Mouse (Mus musculus): ENCODE results near the gene Gtf2ird1. TPM values are rescaled to one million over a fixed set of nuclear protein-coding genes. Genes with fewer than 3 reads are reported as not detected.

The Gtf2ird1 gene
- polyA plus RNA-seq, 1 experiment from 2014 or later: 57.3 TPM

DNA sequence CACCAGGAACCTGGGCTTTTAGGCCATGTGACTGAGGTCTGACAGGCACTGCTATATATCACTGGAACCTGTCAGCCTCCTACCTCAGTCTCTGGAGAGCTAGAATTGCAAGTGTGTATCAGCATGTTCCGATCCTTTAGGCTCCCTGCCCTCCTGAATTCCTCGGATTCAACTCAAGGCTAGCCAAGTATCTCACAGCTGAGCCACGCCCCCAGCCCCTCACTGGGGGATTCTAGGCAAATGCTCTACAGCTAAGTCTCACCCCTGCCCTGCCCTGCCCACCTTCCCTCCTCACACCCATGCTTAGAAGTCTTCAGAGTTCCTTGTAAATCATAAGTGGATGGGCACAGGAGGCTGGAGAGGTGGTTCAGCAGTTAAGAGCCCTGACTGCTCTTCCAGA lies 15.4 kb downstream of the Gtf2ird1 start:
- H3K4me3 ChIP-seq (replicated peaks; ENCODE audit: low read length): no peak overlapping the region
- H3K36me3 ChIP-seq (replicated peaks; ENCODE audit: control insufficient read depth, insufficient read depth): no peaks in the 10 kb centered on the region
- H3K9ac ChIP-seq: no peak overlapping the region
- DNase-seq (ENCODE audit: low spot score) (no peak), ATAC-seq (ENCODE audit: low FRiP score) (no peak)
- H3K9me3 ChIP-seq (ENCODE audit: control insufficient read depth, low read length): 0 out of 2 replicates have a peak, but pooled peaks cover 4% of the 10 kb centered on the region
- H3K4me2 ChIP-seq (replicated peaks): no peak overlapping the region
- H3K4me1 ChIP-seq (replicated peaks; ENCODE audit: control insufficient read depth, insufficient read depth, low read length): peaks cover 8% of the 10 kb centered on the region
- H3K27ac ChIP-seq: no peak overlapping the region
- H3K27me3 ChIP-seq (ENCODE audit: control insufficient read depth, insufficient read depth, low read length): no peaks in the 10 kb centered on the region
- 81% methylated on average over 3 of the region's 3 CpGs for WGBS

DNA sequence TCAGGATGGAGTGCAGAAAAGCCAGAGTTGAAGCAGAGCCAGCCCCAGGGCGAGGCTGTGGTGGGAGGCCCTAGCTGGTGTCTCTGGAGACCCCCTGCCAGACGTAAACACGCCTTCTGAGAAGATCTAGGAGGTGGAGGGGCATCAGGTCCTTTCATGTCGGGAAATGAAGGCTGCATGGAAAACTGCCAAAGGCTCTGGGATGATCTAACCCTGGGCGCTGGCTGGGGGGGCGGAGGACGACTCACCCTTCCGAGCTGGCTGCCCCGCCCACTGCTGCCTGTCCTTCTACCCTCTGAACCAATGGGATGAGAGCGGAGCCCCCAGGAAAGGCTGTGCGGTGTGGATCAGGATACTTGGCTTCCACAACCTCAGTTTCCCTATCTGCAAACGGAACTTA lies 16.4 kb downstream of the Gtf2ird1 start:
- DNase-seq (ENCODE audit: low spot score) (no peak), ATAC-seq (ENCODE audit: low FRiP score) (no peak)
- H3K27me3 ChIP-seq (ENCODE audit: control insufficient read depth, insufficient read depth, low read length): no peaks in the 10 kb centered on the region
- no peak overlapping the region for H3K27ac ChIP-seq
- peaks cover 16% of the 10 kb centered on the region for H3K4me1 ChIP-seq (replicated peaks; ENCODE audit: control insufficient read depth, insufficient read depth, low read length)
- 75% methylated on average over 12 of the region's 12 CpGs for WGBS
- 0 out of 2 replicates have a peak, but pooled peaks cover 4% of the 10 kb centered on the region for H3K9me3 ChIP-seq (ENCODE audit: control insufficient read depth, low read length)
- H3K36me3 ChIP-seq (replicated peaks; ENCODE audit: control insufficient read depth, insufficient read depth): no peaks in the 10 kb centered on the region
- no peak overlapping the region for H3K4me2 ChIP-seq (replicated peaks)
- no peak overlapping the region for H3K9ac ChIP-seq
- no peak overlapping the region for H3K4me3 ChIP-seq (replicated peaks; ENCODE audit: low read length)

DNA sequence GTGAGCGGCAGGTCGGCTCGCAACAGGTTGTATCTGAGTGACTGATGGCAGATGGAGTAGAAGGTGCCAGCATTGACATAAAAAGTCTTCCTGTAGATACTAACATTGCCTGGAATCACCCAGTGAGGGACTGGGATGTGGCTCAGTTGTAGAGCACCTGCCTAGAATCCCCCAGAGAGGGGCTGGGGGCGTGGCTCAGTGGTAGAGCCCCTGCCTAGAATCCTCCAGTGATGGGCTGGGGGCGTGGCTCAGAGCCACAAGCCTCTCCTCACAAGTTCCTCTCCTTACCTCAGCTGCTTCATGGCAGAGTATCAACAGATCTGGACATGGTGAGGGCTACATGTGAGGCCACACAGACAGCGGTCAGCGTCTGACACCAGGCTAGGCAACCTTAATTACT lies 17.0 kb downstream of the Gtf2ird1 start:
- H3K9ac ChIP-seq: no peak overlapping the region
- WGBS: 94% methylated on average over 7 of the region's 7 CpGs
- ATAC-seq (ENCODE audit: low FRiP score): no peak
- peaks cover 16% of the 10 kb centered on the region for H3K4me1 ChIP-seq (replicated peaks; ENCODE audit: control insufficient read depth, insufficient read depth, low read length)
- no peak overlapping the region for H3K4me3 ChIP-seq (replicated peaks; ENCODE audit: low read length)
- no peaks in the 10 kb centered on the region for H3K36me3 ChIP-seq (replicated peaks; ENCODE audit: control insufficient read depth, insufficient read depth)
- no peak for DNase-seq (ENCODE audit: low spot score)
- no peaks in the 10 kb centered on the region for H3K27me3 ChIP-seq (ENCODE audit: control insufficient read depth, insufficient read depth, low read length)
- H3K9me3 ChIP-seq (ENCODE audit: control insufficient read depth, low read length): 0 out of 2 replicates have a peak, but pooled peaks cover 4% of the 10 kb centered on the region
- H3K4me2 ChIP-seq (replicated peaks): no peak overlapping the region
- H3K27ac ChIP-seq: no peak overlapping the region

DNA sequence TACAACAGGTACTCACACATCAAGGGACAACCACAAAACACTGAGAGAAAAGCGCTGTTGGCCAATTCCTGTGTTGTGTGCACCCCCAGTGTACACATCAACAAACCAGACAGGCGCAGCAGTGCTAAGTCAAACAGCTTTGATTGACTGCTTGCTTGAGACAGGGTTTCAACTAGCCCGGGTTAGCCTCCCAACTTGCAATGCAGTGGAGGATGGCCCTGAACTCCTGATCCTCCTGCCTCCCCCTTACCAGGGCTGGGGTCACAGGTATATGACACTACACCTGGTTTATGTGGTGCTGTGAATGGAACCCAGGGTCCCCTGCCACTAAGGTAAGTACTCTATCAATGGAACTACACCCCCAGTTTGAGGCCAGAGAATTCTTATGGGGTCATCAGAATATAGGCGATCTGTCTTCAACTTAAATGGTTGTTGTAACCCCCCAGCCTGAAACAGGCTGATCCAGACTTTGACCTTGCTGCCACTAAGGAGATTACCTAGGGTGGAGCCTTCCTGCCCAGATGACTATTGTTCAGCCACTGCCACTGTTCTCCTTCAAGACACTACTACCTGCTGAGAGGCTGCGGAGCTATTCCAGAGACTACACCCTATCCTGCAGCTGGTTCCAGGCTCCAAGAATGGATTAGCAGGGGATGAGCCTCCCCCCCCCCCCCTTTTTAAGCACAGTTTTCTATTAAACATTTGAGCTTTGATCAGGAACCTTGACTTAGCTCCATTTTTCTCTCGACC lies 17.7 kb downstream of the Gtf2ird1 start:
- Histone ChIP-seq H3K36me3 (replicated peaks; ENCODE audit: control insufficient read depth, insufficient read depth) (no peaks in the 10 kb centered on the region), H3K9ac (no peak overlapping the region), H3K9me3 (ENCODE audit: control insufficient read depth, low read length) (0 out of 2 replicates have a peak, but pooled peaks cover 4% of the 10 kb centered on the region), H3K27me3 (ENCODE audit: control insufficient read depth, insufficient read depth, low read length) (no peaks in the 10 kb centered on the region), H3K4me1 (replicated peaks; ENCODE audit: control insufficient read depth, insufficient read depth, low read length) (peaks cover 16% of the 10 kb centered on the region), H3K27ac (no peak overlapping the region), H3K4me3 (replicated peaks; ENCODE audit: low read length) (no peak overlapping the region), H3K4me2 (replicated peaks) (no peak overlapping the region)
- no peak for DNase-seq (ENCODE audit: low spot score)
- no peak for ATAC-seq (ENCODE audit: low FRiP score)
- 94% methylated on average over 6 of the region's 6 CpGs for WGBS

DNA sequence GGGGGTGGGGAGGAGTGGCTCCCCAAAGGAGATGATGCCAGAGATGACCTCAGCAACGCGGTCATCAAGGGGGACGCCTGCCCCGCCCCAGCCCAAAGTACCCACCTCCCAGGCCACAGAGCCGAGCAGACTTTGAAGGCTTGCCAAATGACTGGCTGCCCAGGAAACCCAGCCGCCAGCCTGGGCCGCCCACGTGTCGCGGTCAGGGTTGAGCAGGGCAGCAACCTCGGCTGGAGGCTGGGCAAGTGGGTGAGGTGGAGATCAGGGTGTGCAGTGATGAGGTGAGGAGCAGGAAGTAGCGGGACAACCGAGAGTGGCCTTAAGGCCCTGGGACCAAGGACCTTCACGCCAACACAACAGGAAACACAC lies 19.1 kb downstream of the Gtf2ird1 start:
- Histone ChIP-seq H3K4me3 (replicated peaks; ENCODE audit: low read length) (no peak overlapping the region), H3K27ac (no peak overlapping the region), H3K9ac (no peak overlapping the region), H3K4me1 (replicated peaks; ENCODE audit: control insufficient read depth, insufficient read depth, low read length) (peaks cover 16% of the 10 kb centered on the region), H3K36me3 (replicated peaks; ENCODE audit: control insufficient read depth, insufficient read depth) (no peaks in the 10 kb centered on the region), H3K4me2 (replicated peaks) (no peak overlapping the region), H3K9me3 (ENCODE audit: control insufficient read depth, low read length) (no peaks in the 10 kb centered on the region), H3K27me3 (ENCODE audit: control insufficient read depth, insufficient read depth, low read length) (no peaks in the 10 kb centered on the region)
- 72% methylated on average over 14 of the region's 14 CpGs for WGBS
- DNase-seq (ENCODE audit: low spot score) (no peak), ATAC-seq (ENCODE audit: low FRiP score) (no peak)

DNA sequence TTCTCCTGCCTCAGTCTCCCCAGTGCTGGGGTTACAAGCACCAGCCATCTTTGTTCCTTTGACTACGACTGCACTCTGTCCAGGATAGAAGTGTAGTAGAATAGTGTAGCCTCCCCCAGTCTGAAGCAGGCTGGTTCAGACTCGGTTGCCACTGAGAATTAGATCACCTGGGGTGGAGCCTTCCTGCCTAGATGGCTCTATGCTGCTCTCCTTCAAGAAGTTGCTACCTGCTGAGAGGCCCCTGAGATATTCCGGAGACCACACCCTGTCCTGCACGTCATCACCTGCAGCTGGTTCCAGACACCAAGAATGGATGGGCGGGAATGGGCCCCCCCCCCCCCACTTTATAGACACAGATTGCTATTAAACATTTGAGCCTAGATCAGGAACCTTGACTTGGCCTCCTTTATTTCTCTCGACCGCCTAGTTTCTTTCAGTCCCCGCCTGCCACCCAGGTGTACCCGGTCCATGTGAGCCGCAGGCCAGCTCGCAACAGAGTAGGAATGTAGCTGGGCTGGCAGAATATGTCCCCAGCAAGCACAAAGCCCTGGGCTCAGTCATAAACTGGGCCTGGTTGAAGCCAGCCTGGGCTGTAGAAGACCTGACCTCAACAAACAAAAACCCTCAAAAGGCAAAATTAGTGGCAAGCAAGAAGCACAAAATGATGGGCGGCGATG lies 19.6 kb downstream of the Gtf2ird1 start:
- no peaks in the 10 kb centered on the region for H3K27me3 ChIP-seq (ENCODE audit: control insufficient read depth, insufficient read depth, low read length)
- peak overlapping the region; percentile 79; the same call in 1 of the 2 replicates for H3K27ac ChIP-seq
- ATAC-seq (ENCODE audit: low FRiP score) (no peak), DNase-seq (ENCODE audit: low spot score) (no peak)
- 89% methylated on average over 13 of the region's 13 CpGs for WGBS
- H3K36me3 ChIP-seq (replicated peaks; ENCODE audit: control insufficient read depth, insufficient read depth): no peaks in the 10 kb centered on the region
- H3K4me2 ChIP-seq (replicated peaks): no peak overlapping the region
- peaks cover 16% of the 10 kb centered on the region for H3K4me1 ChIP-seq (replicated peaks; ENCODE audit: control insufficient read depth, insufficient read depth, low read length)
- H3K4me3 ChIP-seq (replicated peaks; ENCODE audit: low read length): no peak overlapping the region
- no peaks in the 10 kb centered on the region for H3K9me3 ChIP-seq (ENCODE audit: control insufficient read depth, low read length)
- no peak overlapping the region for H3K9ac ChIP-seq

DNA sequence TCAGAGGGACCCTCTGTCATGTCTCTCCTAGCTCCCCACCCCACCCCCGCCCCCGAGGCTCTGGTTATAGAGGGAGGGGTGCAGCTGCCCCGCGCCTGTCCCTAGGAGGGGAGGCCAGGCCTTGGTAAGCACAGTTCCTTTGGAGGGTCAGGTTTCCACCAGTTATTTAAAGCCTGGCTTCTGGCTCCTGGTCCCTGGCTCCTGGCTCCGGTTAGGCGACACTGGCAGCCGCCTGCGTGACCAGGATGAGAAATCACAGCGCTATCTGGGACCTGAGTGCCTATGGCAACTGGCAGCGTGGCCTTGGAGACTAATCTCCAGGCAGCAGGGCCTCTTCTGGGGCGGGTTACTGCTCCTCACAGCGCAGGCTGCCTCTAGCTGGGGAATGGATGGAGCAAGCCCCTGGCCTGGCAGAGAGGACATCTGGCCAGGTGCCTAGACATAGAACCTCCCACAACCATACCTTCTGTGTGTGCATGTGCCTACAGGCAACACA lies 20.6 kb downstream of the Gtf2ird1 start:
- Histone ChIP-seq H3K27me3 (ENCODE audit: control insufficient read depth, insufficient read depth, low read length) (no peaks in the 10 kb centered on the region), H3K27ac (peak overlapping the region; percentile 79), H3K9ac (no peak overlapping the region), H3K36me3 (replicated peaks; ENCODE audit: control insufficient read depth, insufficient read depth) (no peaks in the 10 kb centered on the region), H3K4me2 (replicated peaks) (no peak overlapping the region), H3K4me1 (replicated peaks; ENCODE audit: control insufficient read depth, insufficient read depth, low read length) (peaks cover 16% of the 10 kb centered on the region), H3K9me3 (ENCODE audit: control insufficient read depth, low read length) (no peaks in the 10 kb centered on the region), H3K4me3 (replicated peaks; ENCODE audit: low read length) (no peak overlapping the region)
- peak; percentile 78 for ATAC-seq (ENCODE audit: low FRiP score)
- peak; percentile 63 for DNase-seq (ENCODE audit: low spot score)
- 40% methylated on average over 12 of the region's 12 CpGs for WGBS

DNA sequence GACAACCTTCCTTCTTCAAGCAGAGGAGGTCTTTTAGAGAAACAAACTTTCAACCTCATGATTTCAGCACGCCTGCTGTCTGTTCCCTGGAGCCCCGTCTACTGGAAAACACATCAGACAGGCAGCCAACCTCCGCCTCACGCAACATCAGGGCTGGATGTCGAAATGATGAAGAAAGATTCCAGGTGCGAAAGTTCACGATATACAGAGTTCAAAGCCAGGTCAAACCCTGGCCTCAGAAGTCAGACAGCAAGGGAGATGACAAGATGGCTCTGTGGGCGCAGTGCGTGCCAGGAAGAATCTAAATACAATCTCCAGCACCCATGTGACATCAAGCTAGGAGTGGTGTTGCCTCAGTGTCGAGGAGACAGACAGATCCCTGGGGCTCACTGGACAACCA lies 23.4 kb downstream of the Gtf2ird1 start:
- ATAC-seq (ENCODE audit: low FRiP score) (no peak), DNase-seq (ENCODE audit: low spot score) (no peak)
- 83% methylated on average over 10 of the region's 10 CpGs for WGBS
- no peaks in the 10 kb centered on the region for H3K9me3 ChIP-seq (ENCODE audit: control insufficient read depth, low read length)
- H3K4me2 ChIP-seq (replicated peaks): no peak overlapping the region
- H3K4me1 ChIP-seq (replicated peaks; ENCODE audit: control insufficient read depth, insufficient read depth, low read length): peaks cover 16% of the 10 kb centered on the region
- no peaks in the 10 kb centered on the region for H3K36me3 ChIP-seq (replicated peaks; ENCODE audit: control insufficient read depth, insufficient read depth)
- H3K9ac ChIP-seq: no peak overlapping the region
- H3K27ac ChIP-seq: no peak overlapping the region
- H3K27me3 ChIP-seq (ENCODE audit: control insufficient read depth, insufficient read depth, low read length): no peaks in the 10 kb centered on the region
- no peak overlapping the region for H3K4me3 ChIP-seq (replicated peaks; ENCODE audit: low read length)

DNA sequence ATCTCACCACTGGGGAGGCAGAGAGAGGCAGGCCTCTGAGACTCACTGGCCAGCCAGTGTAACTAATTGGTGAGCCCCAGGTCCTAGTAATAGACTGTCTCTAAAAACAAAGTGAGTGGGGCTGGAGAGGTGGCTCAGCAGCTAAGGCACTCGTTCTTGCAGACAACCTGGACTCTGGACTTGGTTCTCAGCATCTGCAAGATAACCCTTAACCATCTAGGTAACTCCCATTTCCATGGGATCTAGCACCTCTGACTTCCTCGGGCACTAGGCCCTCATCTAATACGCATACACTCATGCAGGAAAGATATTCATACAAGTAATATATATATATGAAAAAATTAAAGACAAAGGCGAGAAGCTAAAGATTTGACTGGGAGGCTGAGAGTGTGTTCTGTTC lies 26.4 kb downstream of the Gtf2ird1 start:
- 84% methylated on average over 4 of the region's 4 CpGs for WGBS
- Histone ChIP-seq H3K4me1 (replicated peaks; ENCODE audit: control insufficient read depth, insufficient read depth, low read length) (no peaks in the 10 kb centered on the region; the same call in 1 of the 2 replicates), H3K4me2 (replicated peaks) (no peak overlapping the region), H3K27ac (no peak overlapping the region), H3K9ac (no peak overlapping the region), H3K4me3 (replicated peaks; ENCODE audit: low read length) (no peak overlapping the region), H3K27me3 (ENCODE audit: control insufficient read depth, insufficient read depth, low read length) (no peaks in the 10 kb centered on the region), H3K9me3 (ENCODE audit: control insufficient read depth, low read length) (no peaks in the 10 kb centered on the region), H3K36me3 (replicated peaks; ENCODE audit: control insufficient read depth, insufficient read depth) (no peaks in the 10 kb centered on the region)
- no peak for ATAC-seq (ENCODE audit: low FRiP score)
- no peak for DNase-seq (ENCODE audit: low spot score)
